Mouse (Mus musculus): ENCODE data around the gene Hsp90b1. TPM values are rescaled to one million over a fixed set of nuclear protein-coding genes. Genes with fewer than 3 reads are reported as not detected.

Gene Hsp90b1
- polyA plus RNA-seq, 1 experiment from 2014 or later, result 435 TPM

Small RNAs within 50 kb of the gene (microRNA-seq; reads per million reads assigned to microRNA genes)
- 2.4 reads per million, percentile 6 among the genes with 10 or more reads in this experiment for gene Gm25745

Other genes with a start within 250 kb of the Hsp90b1 start
- 0.73 and 1.5 TPM in 2 replicates for gene Syn3, start 206.6 kb downstream of the Hsp90b1 start, polyA plus RNA-seq (2015; fragmentation: Nextera tagmentation; extraction: Ambion mirVana)
- gene Ttc41, start 302 bp upstream of the Hsp90b1 start, polyA plus RNA-seq (2015; fragmentation: Nextera tagmentation; extraction: Ambion mirVana), result 1.8 and 2.1 TPM in 2 replicates
- not detected in 2 replicates for gene Gm49358, start 58.5 kb upstream of the Hsp90b1 start, polyA plus RNA-seq (2015; fragmentation: Nextera tagmentation; extraction: Ambion mirVana)
- 1.9 and 2.1 TPM in 2 replicates for gene Nt5dc3, start 73.5 kb upstream of the Hsp90b1 start, polyA plus RNA-seq (2015; fragmentation: Nextera tagmentation; extraction: Ambion mirVana)